Mouse (Mus musculus) layer of hippocampus, postnatal 10 days (tissue): ENCODE results near the gene Cnot10. TPM values are rescaled to one million over a fixed set of nuclear protein-coding genes. Genes with fewer than 3 reads are reported as not detected.
"Not testable (repeated sequence)": the region's sequence is repeated elsewhere in the genome, so short reads cannot be mapped to it uniquely, and the experiment has no call there.

Experiments
- DNase-seq, 2 experiments: peaks; one replicate each; pipeline ENCODE4 v3.0.0; 2021; ENCODE audit warnings: low spot score in 2 of 2
- total RNA-seq, 2 experiments: library from RNA; stranded (reverse); gene quantifications; 2 replicates each; pipeline ENCODE4 v1.2.3; 2021

Cnot10 gene
- total RNA-seq, 2 experiments from 2014 or later: 46.1 to 52.7 TPM

GRCm38 (mm10) chr9:114650938-114651634, 11.1 kb upstream of the Cnot10 start:
- DNase-seq: no peak

GRCm38 (mm10) chr9:114649371-114649770, 9.4 kb upstream of the Cnot10 start:
- DNase-seq: no peak

GRCm38 (mm10) chr9:114648472-114648871, 8.5 kb upstream of the Cnot10 start:
- not testable (repeated sequence) for DNase-seq

- DNase-seq: no peak
Observed at GRCm38 (mm10) chr9:114647506-114648432, 7.8 kb upstream of the Cnot10 start.

- peak; percentile 25 to 29 for DNase-seq
Observed at GRCm38 (mm10) chr9:114646556-114647505, 6.8 kb upstream of the Cnot10 start.

GRCm38 (mm10) chr9:114639186-114639748, 717 bp downstream of the Cnot10 start:
- no peak for DNase-seq

GRCm38 (mm10) chr9:114636751-114637150, 3.2 kb downstream of the Cnot10 start:
- DNase-seq: no peak

- no peak for DNase-seq
Observed at GRCm38 (mm10) chr9:114636150-114636549, 3.8 kb downstream of the Cnot10 start.

- no peak for DNase-seq
Observed at GRCm38 (mm10) chr9:114632331-114632730, 7.7 kb downstream of the Cnot10 start.

- DNase-seq: no peak
Observed at GRCm38 (mm10) chr9:114626726-114627125, 13.3 kb downstream of the Cnot10 start.

GRCm38 (mm10) chr9:114624178-114624577, 15.8 kb downstream of the Cnot10 start:
- DNase-seq: no peak

GRCm38 (mm10) chr9:114621149-114621548, 18.8 kb downstream of the Cnot10 start:
- DNase-seq: no peak

GRCm38 (mm10) chr9:114614176-114614953, 25.6 kb downstream of the Cnot10 start:
- no peak for DNase-seq

GRCm38 (mm10) chr9:114613026-114613425, 27.0 kb downstream of the Cnot10 start:
- no peak for DNase-seq

GRCm38 (mm10) chr9:114612566-114612965, 27.4 kb downstream of the Cnot10 start:
- DNase-seq: no peak

GRCm38 (mm10) chr9:114610266-114610665, 29.7 kb downstream of the Cnot10 start:
- DNase-seq: no peak

- no peak for DNase-seq
Observed at GRCm38 (mm10) chr9:114603876-114604540, 36.0 kb downstream of the Cnot10 start.

GRCm38 (mm10) chr9:114601096-114601495, 38.9 kb downstream of the Cnot10 start:
- no peak for DNase-seq

GRCm38 (mm10) chr9:114585017-114585345, 55.0 kb downstream of the Cnot10 start:
- no peak for DNase-seq
